Mouse (Mus musculus) hindbrain, embryonic 16.5 days (tissue): ENCODE measurements around the gene Zfp692. TPM values are rescaled to one million over a fixed set of nuclear protein-coding genes. Genes with fewer than 3 reads are reported as not detected.

Experiments
- ATAC-seq: fragments of 200-750 bp; cut with Nextera tagmentation; 2 replicates; pipeline ENCODE4 v1.8.0; 2017; ENCODE audit warnings: moderate TSS enrichment, moderate library complexity
- H3K27ac ChIP-seq: fragments of 300-500 bp; sonication (generic); 2 replicates; pipeline ENCODE4 v1.5.1; 2014; ENCODE audit warnings: low read depth, mild to moderate bottlenecking, control low read depth, low read length, moderate library complexity
- H3K27me3 ChIP-seq: fragments of 300-500 bp; sonication (generic); replicated peaks from 2 replicates; pipeline ENCODE4 v1.6.1; 2014; ENCODE audit warnings: low read length; ENCODE audit not compliant: control insufficient read depth, insufficient read depth
- H3K36me3 ChIP-seq: fragments of 300-500 bp; sonication (generic); 2 replicates; pipeline ENCODE4 v1.6.1; 2014; ENCODE audit warnings: mild to moderate bottlenecking, low read length, moderate library complexity, mixed read lengths; ENCODE audit not compliant: control insufficient read depth, insufficient read depth
- H3K4me1 ChIP-seq: fragments of 300-500 bp; sonication (generic); 2 replicates; pipeline ENCODE4 v1.6.1; 2014; ENCODE audit warnings: low read depth, low read length; ENCODE audit not compliant: control insufficient read depth, insufficient read depth
- H3K4me2 ChIP-seq: fragments of 300-500 bp; sonication (generic); 2 replicates; pipeline ENCODE4 v1.6.1; 2014; ENCODE audit warnings: mild to moderate bottlenecking, low read length, control low read depth, moderate library complexity
- H3K4me3 ChIP-seq: fragments of 300-500 bp; sonication (generic); 2 replicates; pipeline ENCODE4 v1.5.1; 2014; ENCODE audit warnings: mild to moderate bottlenecking, low read length, control low read depth, moderate library complexity
- H3K9ac ChIP-seq: fragments of 300-500 bp; sonication (generic); 2 replicates; pipeline ENCODE4 v1.6.1; 2014; ENCODE audit warnings: low read depth, mild to moderate bottlenecking, control low read depth, low read length, moderate library complexity
- H3K9me3 ChIP-seq: fragments of 300-500 bp; sonication (generic); 2 replicates; pipeline ENCODE4 v1.6.1; 2014; ENCODE audit warnings: mild to moderate bottlenecking, low read length, moderate library complexity; ENCODE audit not compliant: control insufficient read depth
- WGBS: fragments of 180-500 bp; shearing (Covaris S2); extraction: QIAGEN DNeasy Blood & Tissue Kit; methylation state at CpG from one replicate; pipeline ENCODE4 v1.1.7; 2014; 5-methylcytosine and 5-hydroxymethylcytosine counted together
- polyA plus RNA-seq: library from polyadenylated mRNA; unstranded; fragments of >200 nt; fragmentation: Nextera tagmentation; extraction: Ambion mirVana; gene quantifications from 2 replicates; pipeline ENCODE4 v1.2.1, GENCODE M21; 2015

The Zfp692 gene
- polyA plus RNA-seq, result 29.2 and 30.1 TPM in 2 replicates

GRCm38 (mm10) chr11:58306860-58307308 lies at the start of gene Zfp692:
Gene Zfp692, plus strand, starts transcription at chr11:58307069.
- H3K9me3 ChIP-seq, result no peaks in the 10 kb centered on the region
- peak within 1 kb of the TSS; percentile 95 for H3K4me2 ChIP-seq
- H3K4me3 ChIP-seq, result peak within 1 kb of the TSS; percentile 63
- peak within 1 kb of the TSS; percentile 85 for H3K27ac ChIP-seq
- H3K4me1 ChIP-seq, result peaks cover 18% of the 10 kb centered on the region
- ATAC-seq, result peak; percentile 87
- under 1% methylated on average over 34 of the region's 34 CpGs for WGBS
- H3K36me3 ChIP-seq, result no peaks in the 10 kb centered on the region
- H3K9ac ChIP-seq, result peak within 1 kb of the TSS; percentile 77
- no peaks in the 10 kb centered on the region for H3K27me3 ChIP-seq

- H3K27ac ChIP-seq, result no peak overlapping the region
- H3K36me3 ChIP-seq, result no peaks in the 10 kb centered on the region
- H3K4me3 ChIP-seq, result no peak overlapping the region
- no peaks in the 10 kb centered on the region for H3K27me3 ChIP-seq
- no peaks in the 10 kb centered on the region for H3K9me3 ChIP-seq
- no peak overlapping the region for H3K9ac ChIP-seq
- no peak overlapping the region for H3K4me2 ChIP-seq
- no peak for ATAC-seq
- 84% methylated on average over 5 of the region's 5 CpGs for WGBS
- no peaks in the 10 kb centered on the region for H3K4me1 ChIP-seq
These were observed 49.1 kb upstream of the Zfp692 start for GRCm38 (mm10) chr11:58257816-58258215.

DNA sequence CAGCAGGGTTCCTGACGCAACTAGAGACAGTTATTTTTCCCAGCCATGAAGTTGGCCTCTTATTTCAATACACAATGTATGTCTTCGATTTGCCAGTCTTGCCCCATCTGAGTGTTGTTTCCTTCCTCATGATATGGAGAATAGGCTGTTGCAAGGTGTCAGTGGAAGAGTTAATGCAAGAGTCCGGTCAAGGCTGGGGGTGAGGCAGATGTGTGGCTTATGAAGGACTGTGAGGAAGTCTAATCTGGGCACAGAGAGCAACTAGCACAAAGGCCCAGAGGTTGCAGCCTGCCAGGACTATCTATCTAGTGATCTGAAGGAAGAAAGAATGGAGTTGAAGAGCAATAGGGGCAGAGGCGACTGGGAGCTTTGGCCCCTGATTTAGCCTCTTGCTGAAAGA lies 46.7 kb upstream of the Zfp692 start:
- H3K4me3 ChIP-seq, result no peak overlapping the region
- no peaks in the 10 kb centered on the region for H3K9me3 ChIP-seq
- ATAC-seq, result no peak
- no peak overlapping the region for H3K27ac ChIP-seq
- H3K9ac ChIP-seq, result no peak overlapping the region
- WGBS, result 88% methylated on average over 4 of the region's 4 CpGs
- H3K27me3 ChIP-seq, result no peaks in the 10 kb centered on the region
- no peak overlapping the region for H3K4me2 ChIP-seq
- no peaks in the 10 kb centered on the region for H3K4me1 ChIP-seq
- no peaks in the 10 kb centered on the region for H3K36me3 ChIP-seq

- Histone ChIP-seq H3K9me3 (no peaks in the 10 kb centered on the region), H3K27ac (no peak overlapping the region), H3K36me3 (no peaks in the 10 kb centered on the region), H3K4me2 (no peak overlapping the region), H3K4me3 (no peak overlapping the region), H3K4me1 (no peaks in the 10 kb centered on the region), H3K27me3 (no peaks in the 10 kb centered on the region), H3K9ac (no peak overlapping the region)
- ATAC-seq, result no peak
- WGBS, result 87% methylated on average over 4 of the region's 4 CpGs
These were observed 45.0 kb upstream of the Zfp692 start for GRCm38 (mm10) chr11:58261826-58262225.

GRCm38 (mm10) chr11:58262336-58262735 lies 44.5 kb upstream of the Zfp692 start:
- Histone ChIP-seq H3K9ac (no peak overlapping the region), H3K27me3 (no peaks in the 10 kb centered on the region), H3K36me3 (no peaks in the 10 kb centered on the region), H3K4me3 (no peak overlapping the region), H3K4me1 (no peaks in the 10 kb centered on the region), H3K27ac (no peak overlapping the region), H3K4me2 (no peak overlapping the region), H3K9me3 (no peaks in the 10 kb centered on the region)
- 90% methylated on average over 3 of the region's 3 CpGs for WGBS
- ATAC-seq, result no peak

GRCm38 (mm10) chr11:58263516-58263915 lies 43.4 kb upstream of the Zfp692 start:
- no peaks in the 10 kb centered on the region for H3K27me3 ChIP-seq
- H3K9ac ChIP-seq, result no peak overlapping the region
- no peak overlapping the region for H3K27ac ChIP-seq
- H3K4me1 ChIP-seq, result no peaks in the 10 kb centered on the region
- 71% methylated on average over 2 of the region's 2 CpGs for WGBS
- no peak overlapping the region for H3K4me3 ChIP-seq
- no peak for ATAC-seq
- H3K4me2 ChIP-seq, result no peak overlapping the region
- no peaks in the 10 kb centered on the region for H3K9me3 ChIP-seq
- no peaks in the 10 kb centered on the region for H3K36me3 ChIP-seq

DNA sequence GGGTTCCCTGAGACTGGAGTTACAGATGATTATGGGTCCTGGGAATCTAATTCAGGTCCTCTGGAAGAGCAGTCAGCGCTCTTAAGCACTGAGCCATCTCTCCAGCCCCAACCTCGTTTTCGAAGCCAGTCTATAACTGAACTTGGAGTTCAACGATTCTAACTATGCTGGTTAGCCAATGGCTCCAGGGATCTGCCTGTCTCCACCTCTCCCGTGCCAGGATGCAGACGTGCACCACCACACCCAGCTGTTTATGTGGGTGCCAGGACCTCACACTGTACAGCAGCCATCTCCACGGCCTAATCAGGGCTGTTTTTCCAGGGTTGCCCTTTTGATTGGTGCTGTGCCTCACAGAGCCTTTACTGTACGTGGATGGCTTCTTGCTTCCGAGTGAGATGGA lies 42.3 kb upstream of the Zfp692 start:
- ATAC-seq, result no peak

DNA sequence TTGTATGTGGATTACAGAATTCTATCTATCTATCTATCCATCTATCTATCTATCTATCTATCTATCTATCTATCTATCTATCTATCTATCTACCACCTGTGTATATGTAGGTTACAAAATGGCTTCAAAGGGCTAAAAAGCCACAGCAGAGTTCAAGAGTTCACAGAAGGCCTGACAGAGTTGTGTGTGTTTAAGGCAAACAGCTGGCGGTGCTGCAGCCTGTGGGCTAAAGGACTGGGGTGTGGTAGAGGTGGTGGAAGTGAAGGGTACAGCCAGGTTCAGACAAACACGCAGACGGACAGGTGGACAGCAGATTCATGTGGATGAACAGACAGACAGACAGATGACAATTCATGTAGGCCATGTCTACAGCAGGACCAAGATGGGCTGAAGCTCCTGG lies 38.6 kb upstream of the Zfp692 start:
- Histone ChIP-seq H3K27ac (no peak overlapping the region), H3K4me2 (no peak overlapping the region), H3K4me3 (no peak overlapping the region), H3K27me3 (no peaks in the 10 kb centered on the region), H3K9me3 (no peaks in the 10 kb centered on the region), H3K9ac (no peak overlapping the region), H3K4me1 (no peaks in the 10 kb centered on the region), H3K36me3 (no peaks in the 10 kb centered on the region)
- ATAC-seq, result no peak
- 89% methylated on average over 3 of the region's 3 CpGs for WGBS

More for the DNA sequence above, 42.3 kb upstream of the Zfp692 start:
- Histone ChIP-seq H3K4me1 (no peaks in the 10 kb centered on the region), H3K27me3 (no peaks in the 10 kb centered on the region), H3K27ac (no peak overlapping the region), H3K4me2 (no peak overlapping the region), H3K9ac (no peak overlapping the region), H3K36me3 (no peaks in the 10 kb centered on the region), H3K9me3 (no peaks in the 10 kb centered on the region), H3K4me3 (no peak overlapping the region)
- WGBS, result 92% methylated on average over 9 of the region's 9 CpGs

DNA sequence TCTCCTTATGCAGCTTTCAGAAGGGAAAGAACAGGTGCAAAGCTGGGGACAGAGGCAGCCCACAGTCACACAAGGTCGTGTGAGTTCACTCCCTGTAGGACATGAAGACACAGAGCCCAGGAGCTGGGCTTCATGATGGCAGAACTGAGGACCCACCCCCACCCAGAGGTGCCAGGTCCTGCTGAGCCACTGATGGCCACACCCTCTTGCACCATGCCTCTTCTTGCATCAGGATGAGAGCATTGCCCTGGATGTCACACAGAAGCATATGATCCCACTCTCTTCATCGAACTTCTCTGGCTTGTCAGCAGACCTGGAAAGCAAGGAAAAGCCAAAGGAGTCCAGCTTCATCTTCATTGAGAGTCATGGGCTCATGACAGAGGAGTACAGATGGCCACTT lies 32.3 kb upstream of the Zfp692 start, which contains the start of gene 4930438A08Rik:
Gene 4930438A08Rik, plus strand, starts transcription at position 228 of the 400 bp plus-strand sequence.
- 67% methylated on average over 2 of the region's 2 CpGs for WGBS
- Histone ChIP-seq H3K4me3 (no peak within 1 kb of the TSS), H3K9me3 (no peaks in the 10 kb centered on the region), H3K4me2 (no peak within 1 kb of the TSS), H3K27ac (no peak within 1 kb of the TSS), H3K9ac (no peak within 1 kb of the TSS), H3K4me1 (no peaks in the 10 kb centered on the region), H3K27me3 (no peaks in the 10 kb centered on the region), H3K36me3 (no peaks in the 10 kb centered on the region)
- no peak for ATAC-seq

GRCm38 (mm10) chr11:58275756-58276155 lies 31.1 kb upstream of the Zfp692 start:
- ATAC-seq, result no peak
- Histone ChIP-seq H3K36me3 (no peaks in the 10 kb centered on the region), H3K4me3 (no peak overlapping the region), H3K27me3 (no peaks in the 10 kb centered on the region; the same call in 1 of the 2 replicates), H3K9me3 (no peaks in the 10 kb centered on the region), H3K9ac (no peak overlapping the region), H3K4me2 (no peak overlapping the region), H3K27ac (no peak overlapping the region), H3K4me1 (no peaks in the 10 kb centered on the region)
- 88% methylated on average over 4 of the region's 4 CpGs for WGBS
